Mouse (Mus musculus) thymus, postnatal 0 days (tissue): ENCODE measurements around the gene Dync1li1. TPM values are rescaled to one million over a fixed set of nuclear protein-coding genes. Genes with fewer than 3 reads are reported as not detected.

ENCODE experiments used
- DNase-seq: peaks from one replicate; pipeline ENCODE4 v3.0.0-alpha.2; 2015; ENCODE audit warnings: low spot score
- polyA plus RNA-seq: library from polyadenylated mRNA; unstranded; fragments of >200 nt; fragmentation: Nextera tagmentation; extraction: Ambion mirVana; gene quantifications from 2 replicates; pipeline ENCODE4 v1.2.1, GENCODE M21; 2015

Dync1li1 gene
- polyA plus RNA-seq: 43.0 and 51.4 TPM in 2 replicates

DNA sequence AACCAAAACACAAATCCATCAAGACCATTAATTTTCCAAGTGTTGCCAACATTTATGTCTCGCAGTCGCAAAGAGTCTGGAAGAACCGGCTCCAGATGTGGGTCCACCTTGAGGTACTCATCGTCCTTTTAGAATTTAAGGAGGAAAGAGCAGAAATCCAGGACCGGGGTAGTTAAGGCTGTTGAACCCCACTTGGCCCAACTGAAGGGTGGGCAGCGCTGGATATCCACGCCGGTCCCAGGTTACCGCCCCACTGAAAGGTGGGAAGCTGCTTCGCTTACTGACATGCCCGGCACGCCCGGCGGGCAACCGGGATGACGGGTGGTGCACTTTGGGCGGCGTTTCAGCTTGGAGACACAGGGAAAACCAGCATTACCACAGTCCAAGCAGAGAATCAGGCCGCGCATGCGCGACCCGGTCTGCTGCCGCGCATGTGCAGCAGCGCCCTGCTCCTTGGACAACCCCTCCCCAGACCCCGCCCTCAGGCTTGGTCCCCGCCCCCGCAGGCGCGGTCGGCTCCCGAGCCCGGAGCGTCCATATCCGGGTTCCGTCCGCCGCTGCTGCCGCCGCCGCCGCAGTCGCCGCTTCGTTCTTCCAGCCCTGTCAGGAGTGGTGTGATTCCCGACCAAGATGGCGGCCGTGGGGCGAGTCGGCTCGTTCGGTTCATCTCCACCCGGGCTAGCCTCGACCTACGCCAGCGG, at the start of gene Dync1li1:
Gene Dync1li1, plus strand, starts transcription at position 539 of the 701 bp plus-strand sequence.
- peak; percentile 94 for DNase-seq

DNA sequence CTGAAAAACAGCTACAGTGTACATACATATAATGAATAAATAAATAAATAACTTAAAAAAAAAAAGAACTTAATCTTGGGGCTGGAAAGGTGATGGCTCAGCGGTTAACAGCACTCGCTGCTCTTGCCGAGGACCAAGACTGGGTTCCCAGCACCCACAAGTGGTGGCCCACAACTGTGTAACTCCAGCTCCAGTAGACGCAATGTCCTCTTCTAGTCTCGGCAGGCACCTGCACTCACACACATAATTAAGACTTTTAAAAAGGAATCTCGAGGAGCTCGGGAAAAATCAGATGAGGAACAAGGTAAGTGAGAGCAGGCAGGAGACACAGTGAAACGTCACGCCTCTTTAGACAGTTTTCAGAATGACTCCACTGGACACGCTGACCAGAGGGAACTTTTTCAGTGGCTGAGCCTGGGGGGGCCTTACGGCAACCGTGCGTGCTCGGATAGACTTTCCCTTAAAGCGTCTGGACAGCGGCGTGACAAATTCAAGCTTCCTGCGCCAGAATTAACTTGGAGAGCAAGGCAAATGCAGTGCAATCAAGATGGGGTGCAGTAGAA, 49.3 kb upstream of the Dync1li1 start:
- no peak for DNase-seq

DNA sequence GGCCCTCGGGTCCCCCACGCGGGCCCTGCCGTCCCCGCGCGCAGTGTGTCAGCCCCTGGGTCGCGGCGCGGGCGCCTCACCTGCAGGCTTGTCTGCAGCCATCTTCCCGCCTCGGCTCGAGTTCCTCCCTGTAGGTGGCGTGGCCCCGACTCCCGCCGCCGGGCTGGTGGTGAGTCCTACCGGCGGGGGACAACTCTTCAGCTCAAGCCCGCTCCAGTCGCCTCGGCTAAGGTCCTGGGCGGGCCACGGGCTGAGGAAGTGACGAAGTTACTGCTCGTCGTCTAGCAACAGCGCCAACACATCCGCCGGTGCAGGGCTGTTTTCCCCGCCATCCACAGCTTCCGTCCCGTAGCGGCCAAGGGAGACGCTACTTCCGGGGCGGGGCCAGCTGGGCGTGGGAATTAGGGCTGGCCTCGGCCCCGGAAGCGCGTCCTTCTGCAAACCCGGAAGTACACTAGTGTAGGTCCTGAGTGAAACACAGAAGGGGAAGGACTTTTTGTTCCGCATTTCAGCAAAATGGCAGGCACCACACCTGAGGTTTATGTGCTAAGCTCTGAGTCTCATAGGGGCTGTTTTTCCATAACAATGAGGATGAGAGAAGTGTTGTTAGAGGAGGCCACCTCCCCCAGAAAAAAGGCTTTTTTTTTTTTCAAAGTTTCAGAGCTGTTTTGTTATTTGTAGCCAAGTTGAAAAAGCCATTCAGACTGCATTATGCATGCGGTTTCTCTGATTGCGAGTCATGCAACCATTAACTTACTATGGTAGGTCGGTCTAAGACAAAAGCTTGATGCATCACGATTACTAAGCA, 48.5 kb upstream of the Dync1li1 start, which contains the start of gene Cnot10:
Gene Cnot10, minus strand, starts transcription at position 346 of the 808 bp plus-strand sequence.
- peak; percentile 100 for DNase-seq

DNA sequence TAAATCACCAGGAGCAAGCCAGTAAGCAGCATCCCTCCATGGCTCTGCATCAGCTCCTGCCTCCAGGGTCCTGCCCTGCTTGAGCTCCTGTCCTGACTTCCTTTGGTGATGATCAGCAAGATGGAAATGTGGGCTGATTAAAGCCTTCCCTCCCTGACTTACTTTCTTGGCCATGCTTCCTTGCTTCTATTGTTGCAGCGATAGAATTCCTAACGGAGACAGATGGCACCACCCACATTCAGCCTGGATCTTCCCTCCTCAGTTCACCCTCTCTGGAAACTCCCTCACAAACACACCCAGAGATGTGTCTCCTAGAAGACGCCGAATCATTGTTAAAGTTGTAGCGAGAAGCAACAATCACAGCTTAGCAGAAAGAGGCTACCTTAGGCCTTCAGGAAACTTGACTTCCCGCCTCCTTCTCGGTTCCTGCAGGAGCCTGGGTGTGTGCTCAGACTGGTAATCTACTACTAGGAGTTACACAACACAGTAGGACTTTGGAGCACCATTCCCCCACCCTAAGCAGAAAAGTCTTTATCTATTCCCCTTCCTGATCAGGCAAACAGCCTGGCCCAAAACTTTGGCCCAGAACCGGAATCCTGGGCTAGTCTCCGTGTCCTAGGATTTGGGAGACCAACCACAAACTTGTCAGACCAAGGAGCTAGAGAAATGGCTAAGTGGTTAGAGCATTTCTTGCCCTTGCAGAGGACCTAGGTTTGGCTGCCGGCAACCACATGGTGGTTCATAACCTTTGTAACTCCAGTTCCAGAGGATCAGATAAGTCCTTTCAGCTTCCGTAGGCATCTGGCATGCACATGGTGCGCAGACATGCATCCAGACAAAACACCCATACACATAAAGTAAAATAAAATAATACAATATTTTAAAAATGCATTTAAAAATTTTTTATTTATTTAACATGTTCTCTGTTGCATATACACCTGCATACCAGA, 41.8 kb upstream of the Dync1li1 start:
- DNase-seq: no peak

DNA sequence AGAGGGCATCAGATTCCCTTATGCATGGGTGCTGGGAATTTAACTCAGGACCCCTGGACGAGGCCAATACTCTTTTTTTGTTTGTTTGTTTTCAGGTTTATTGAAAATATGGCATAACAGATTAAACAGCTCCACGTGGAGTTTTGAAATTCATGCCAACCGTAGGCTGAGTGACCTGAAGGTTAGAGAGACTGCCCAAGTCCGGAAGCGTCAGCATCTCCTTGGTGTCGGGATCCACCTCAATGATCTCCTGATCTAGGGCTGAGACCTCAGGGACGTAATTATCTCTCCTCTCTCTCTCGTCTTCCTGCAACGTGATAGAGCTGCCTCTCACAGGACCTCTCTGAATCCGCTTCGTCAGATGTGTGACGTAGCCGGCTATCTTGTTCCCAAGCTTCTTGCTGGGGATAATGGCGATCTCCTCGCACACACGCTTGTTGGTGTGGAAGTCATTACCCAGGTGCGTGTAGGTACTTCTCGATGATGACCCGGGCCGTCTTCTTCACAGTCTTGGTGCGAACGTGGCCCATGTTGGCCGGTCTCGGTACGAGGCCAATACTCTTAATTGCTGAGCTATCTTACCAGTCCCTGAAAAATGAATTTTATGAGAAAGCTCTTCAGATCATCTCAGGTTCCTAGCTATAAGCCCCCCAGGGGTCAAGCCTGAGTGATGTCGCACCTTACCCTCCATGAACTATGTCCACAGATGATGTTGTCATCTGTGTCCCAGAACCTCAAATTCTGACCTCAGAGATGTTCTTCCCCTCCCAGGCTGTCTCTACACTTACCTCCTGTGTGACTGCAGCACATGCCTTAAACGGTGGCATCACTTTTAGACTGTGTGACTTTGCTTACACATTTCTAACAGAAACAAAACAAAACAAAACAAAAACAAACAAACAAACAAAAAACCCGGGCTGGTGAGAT, 40.8 kb upstream of the Dync1li1 start:
- no peak for DNase-seq

DNA sequence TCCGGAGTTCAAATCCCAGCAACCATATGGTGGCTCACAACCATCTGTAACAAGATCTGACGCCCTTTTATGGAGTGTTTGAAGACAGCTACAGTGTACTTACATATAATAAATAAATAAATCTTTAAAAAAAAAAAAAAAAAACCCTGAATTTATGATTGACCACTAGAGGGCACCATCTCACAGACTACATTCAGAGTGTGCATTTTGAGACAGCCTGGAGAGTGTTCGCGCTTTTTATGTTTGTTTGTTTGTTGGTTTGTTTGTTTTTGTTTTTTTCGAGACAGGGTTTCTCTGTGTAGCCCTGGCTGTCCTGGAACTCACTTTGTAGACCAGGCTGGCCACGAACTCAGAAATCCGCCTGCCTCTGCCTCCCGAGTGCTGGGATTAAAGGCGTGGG, 40.1 kb upstream of the Dync1li1 start:
- DNase-seq: peak; percentile 51

DNA sequence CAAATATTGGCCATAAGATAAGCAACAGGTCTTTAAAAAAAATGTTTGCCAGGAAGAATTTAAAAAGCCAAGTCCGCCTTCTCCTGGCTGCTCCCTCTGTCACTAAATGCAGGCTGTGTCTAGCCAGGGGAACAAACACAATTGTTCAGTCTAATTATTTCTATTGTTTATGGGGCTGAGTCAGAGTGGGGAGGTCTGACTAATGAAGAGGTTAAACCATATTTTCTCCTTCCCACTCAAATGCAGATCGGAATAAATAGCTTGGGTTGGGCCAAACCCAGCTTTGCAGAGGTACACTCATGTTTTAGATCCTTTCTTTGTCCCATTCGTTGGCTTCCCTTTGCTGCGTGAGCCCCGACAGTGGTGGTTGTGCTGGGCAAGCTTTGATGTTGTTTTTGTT, 39.2 kb upstream of the Dync1li1 start:
- no peak for DNase-seq

DNA sequence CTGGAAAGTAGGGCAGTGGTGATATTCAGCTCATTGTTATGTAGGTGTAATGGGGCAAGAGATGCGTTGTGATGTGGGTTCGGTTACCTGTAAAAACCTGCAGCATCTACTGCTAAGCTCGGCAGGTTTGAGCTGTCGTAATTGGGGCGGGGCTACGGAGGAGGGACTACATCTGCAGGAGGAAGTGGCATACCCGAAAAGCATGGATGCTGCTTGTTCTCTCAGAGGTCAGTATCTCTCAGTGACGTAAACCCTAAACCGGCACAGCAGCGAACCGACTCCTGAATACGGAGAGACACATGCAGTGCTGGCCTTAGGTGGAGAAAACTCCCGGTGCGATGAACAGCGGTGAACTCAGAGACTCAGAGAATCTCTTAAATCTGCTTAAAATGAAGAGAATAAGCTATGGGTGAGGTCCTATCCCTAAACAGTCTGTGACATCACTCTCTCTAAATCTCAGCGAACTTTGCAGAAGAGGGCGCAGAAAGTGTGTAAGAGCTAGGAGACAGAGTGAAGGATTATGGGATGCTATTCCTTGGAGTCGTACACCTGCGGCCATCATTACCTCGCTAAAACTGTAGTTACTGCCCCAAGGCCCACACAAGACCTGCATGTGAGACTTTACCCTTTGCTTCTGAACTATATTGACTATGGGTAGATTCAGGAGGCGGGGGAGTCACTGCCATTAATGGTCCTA, 37.5 kb upstream of the Dync1li1 start:
- DNase-seq: peak; percentile 16

DNA sequence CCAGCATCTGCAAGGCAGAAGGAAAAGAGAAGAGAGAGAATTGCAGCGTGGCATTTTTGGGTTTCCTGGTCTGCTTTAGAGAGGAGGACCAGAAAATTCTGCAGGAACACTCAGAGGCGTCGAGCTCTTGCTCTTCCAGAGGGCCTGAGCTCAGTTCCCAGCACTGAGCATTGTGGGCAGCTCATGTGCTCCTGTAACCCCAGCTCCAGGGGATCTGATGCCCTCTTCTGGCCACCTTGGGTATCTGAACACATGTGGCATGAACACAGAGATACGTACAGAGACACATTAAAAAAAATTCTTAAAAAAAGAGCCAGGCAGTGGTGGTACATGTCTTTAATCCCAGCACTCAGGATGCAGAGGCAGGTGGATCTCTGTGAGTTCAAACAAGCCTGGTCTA, 33.2 kb upstream of the Dync1li1 start:
- no peak for DNase-seq

DNA sequence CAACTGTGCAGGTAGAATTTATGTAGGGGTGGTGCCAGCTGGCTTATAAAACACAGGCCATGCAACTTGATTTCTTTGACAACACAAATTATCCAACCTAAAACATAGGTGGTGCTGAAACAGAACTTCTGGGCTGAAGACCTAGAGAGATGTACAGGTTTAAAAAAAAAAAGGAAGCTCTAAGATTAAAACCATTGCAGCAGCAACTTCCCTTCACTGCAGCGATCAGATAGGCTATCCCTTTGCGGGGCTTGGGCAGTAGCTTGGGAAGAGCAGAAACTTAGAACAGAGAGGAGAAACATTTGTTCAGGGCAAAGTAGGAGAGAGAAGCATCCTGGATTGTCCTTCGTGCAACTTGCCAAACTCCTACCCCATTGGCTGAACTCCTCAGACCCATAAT, 31.9 kb upstream of the Dync1li1 start:
- no peak for DNase-seq

DNA sequence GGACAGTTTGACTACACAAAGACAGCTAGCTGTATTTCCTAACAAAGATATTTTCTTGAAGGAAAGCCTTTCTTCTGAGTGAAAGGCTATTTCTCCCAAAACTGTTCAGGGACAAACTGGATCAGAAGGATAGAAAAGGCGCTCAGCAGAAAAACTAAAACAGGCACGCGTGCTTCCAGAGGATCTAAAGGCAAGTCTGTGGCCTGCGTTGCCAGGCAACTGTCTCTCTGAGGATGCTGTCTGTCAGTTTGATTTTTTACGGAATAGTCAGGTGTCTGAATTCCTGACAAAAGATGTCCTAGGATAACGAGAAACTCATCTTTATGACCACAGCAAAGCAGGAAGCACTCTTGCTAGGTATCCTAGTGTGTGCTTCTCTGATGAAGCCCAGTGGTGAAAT, 28.1 kb upstream of the Dync1li1 start:
- no peak for DNase-seq

DNA sequence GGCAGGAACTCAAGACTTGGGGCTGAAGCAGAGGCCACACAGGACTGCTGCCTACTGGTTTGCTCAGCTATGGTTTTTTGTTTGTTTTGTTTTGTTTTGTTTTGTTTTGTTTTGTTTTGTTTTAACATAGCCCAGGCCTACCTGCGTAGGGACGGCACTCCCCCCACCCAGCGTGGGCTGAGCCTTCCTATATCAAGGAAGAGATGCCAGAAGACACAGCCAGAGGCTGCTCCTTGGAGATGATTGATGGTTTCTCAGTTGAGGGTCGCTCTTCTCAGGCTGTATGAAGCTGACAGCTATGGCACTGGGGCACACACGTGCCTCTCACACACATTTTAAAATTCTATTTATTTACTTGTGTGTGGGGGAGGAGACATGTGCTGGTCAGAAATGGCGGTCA, 27.6 kb upstream of the Dync1li1 start:
- DNase-seq: no peak

DNA sequence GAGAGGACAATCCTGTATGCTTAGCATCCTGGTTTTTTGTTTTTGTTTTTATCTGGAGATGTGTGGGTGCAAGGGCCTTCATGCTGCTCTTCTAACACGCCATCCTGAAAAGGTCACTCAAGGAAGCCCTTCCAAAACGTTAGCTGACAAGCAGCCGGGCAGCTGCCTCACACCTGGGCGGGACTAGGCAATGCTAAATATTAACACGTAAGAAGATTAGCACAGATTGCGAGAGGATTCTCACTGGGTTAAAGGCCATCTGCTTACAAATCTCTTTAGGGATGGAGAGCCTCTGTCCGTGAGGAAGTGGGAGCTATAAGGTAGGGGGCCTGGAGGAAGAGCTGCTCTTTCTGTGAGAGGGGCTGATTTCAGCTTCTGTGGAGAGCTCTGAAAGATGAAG, 26.6 kb upstream of the Dync1li1 start:
- no peak for DNase-seq

DNA sequence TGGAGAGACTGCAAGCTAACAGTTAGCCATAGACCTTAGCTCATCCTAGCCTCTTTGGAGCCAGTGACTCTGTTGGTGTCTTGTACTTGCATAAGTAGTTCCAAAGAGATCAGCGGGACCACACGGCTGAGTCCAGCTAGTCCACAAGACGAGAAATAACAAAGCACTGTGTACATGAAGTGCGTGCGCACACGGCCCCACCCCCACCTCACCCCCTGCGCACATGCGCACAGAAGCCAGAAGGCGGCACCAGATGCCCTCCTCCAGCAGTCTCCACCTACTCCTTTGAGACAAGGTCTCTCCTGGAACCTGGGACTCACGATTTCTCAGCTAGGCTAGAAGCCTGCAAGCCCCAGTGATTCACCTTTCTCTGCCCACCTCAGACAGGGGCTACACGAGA, 24.8 kb upstream of the Dync1li1 start:
- no peak for DNase-seq

DNA sequence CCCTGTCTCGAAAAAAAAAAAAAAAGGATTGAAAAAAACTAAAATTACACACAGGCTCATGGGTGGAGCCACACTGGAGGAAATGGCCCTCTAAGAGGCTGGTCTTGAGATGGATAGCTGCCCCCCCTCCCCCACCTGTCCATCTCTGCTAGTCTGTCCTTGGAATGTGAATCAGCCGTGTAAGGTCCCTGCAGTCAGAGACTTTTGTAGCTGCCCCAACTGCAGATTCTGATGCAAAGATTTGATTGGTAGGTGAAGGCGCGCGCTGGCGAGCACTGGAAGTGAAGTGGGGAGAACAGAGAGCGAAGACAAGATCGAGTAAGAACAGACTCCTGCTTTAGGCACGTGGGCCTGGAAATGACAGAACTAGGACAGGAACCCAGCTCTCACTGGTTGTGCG, 21.7 kb upstream of the Dync1li1 start:
- no peak for DNase-seq

DNA sequence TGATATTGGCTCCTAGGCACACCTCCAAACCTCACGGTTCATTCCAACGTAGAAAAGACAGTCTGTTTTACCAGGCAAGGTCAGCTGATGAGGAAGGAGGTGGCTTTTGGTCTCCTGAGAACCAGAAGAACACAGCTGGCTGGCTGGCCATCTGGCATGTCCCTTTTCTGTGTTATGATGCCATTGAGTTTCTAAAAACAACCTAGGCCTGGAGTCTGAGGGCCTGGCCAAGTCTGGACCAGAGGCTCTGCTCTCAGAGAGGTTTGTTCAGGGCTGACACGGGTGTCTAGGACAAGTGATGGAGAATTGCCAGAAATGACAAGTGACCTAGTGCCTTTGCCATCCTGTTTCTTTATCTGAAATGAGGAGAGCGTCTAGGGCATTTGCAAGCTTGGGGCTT, 20.5 kb upstream of the Dync1li1 start:
- no peak for DNase-seq

DNA sequence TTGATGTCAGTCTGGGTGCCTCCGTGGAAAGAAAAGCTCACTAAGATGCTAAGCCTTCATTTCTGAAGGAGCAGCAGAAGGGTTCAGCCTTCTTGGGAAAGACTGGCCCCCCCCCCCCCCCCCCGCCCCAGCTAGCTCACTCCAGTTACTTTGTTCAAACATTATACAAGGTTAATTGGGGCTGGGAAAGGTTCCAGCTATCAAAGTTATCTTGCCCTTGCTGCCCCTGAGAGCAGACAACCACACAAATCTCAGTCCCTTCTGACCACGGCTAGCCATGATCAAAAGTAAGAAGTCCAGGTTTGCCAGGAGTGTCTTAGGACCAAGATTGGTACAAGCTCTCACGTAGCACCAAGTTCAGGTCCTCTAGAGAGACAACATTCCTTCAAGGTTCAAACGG, 19.6 kb upstream of the Dync1li1 start:
- no peak for DNase-seq

DNA sequence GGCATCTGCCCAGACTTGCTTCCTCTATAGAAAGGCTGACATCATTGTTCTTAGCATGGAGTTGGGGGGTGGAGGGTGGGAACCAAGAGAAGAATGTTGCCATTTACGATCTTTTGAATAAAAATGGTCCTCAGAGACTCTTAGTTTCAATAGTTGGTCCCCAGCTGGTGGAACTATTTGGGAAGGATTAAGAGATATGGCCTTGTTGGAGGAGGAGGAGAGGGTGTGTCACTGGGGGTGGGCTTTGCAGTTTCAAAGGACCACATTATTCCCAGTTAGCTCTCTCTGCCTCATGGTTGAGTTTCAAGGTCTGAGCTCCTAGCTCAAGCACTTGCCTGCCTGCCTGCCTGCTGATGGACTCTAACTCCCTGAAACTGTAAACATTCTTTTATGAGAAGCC, 16.6 kb upstream of the Dync1li1 start:
- no peak for DNase-seq
